Mouse (Mus musculus) brain, embryonic 14.5 days (tissue): ENCODE measurements at regions not wholly inside any gene's neighbourhood (a gene's known extent, or its start where the extent isn't known, plus 50 kb on each side); places are given as distances from the start of the nearest gene placed in this dataset.

Source experiments
- DNase-seq: peaks from one replicate; pipeline ENCODE4 v3.0.0-alpha.2; 2011; ENCODE audit warnings: low read depth
- CTCF ChIP-seq: fragments of 200-500 bp; IDR thresholded peaks from 2 replicates; pipeline ENCODE4 v1.5.1; 2012; ENCODE audit warnings: inconsistent platforms, mild to moderate bottlenecking, moderate library complexity, borderline replicate concordance; ENCODE audit not compliant: insufficient read depth, insufficient read length; ENCODE audit errors: extremely low read depth
- POLR2A ChIP-seq: fragments of 200-500 bp; IDR thresholded peaks from 2 replicates; pipeline ENCODE4 v1.6.1; 2012; ENCODE audit warnings: mild to moderate bottlenecking, inconsistent platforms, borderline replicate concordance; ENCODE audit not compliant: poor library complexity, insufficient read depth, insufficient read length, severe bottlenecking; ENCODE audit errors: extremely low read depth

- DNase-seq = no peak
- TF ChIP-seq POLR2A (no peak), CTCF (no peak)
Measured at GRCm38 (mm10) chr1:91636571-91636970, 96.2 kb downstream of the Asb1 start.

DNA sequence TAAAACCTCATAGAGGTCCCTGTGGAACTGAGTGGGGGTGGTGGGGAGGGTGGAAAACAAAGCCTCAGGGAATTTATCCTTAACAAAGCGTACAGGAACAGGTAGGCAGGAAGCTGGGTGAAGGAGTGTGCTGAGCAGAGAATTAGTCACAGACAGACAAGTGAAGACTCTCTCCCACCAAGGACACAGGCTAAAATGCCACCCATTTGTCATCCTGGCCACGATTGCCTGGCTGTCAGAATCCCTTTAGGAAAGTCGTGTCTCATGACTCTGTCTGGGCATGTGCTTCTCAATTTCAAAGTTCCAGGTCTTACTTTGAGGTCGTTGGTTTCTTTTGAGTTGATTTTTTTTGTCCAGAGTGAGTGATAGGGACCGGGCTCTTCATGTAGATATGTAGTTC, 100.2 kb downstream of the Asb1 start:
- TF ChIP-seq CTCF = no peak
- TF ChIP-seq POLR2A = no peak

DNA sequence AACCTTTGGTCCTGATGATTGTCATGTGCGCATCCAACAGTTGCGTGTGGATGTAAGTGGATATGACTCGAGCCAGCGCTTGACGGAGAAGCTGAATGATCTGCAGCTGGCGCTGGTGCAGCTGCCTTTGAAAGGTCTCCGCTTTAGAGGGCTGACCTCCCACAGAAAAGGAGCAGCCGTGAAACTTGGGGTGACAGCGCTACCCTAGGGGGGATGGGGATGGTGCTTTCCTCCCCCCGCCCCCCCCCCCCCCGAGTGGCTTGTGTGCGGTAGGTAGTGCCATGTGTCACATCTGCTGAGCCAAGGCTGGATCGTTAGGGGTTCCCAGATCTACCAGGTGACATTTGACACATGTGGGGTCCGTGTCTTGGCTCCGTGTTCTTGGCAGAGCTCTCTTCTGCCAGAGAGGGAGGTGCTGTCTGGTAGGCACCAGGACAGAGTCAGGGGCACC, 118.7 kb downstream of the Asb1 start:
- DNase-seq = peak; percentile 17
- TF ChIP-seq CTCF (no peak), POLR2A (no peak)

More for the DNA sequence above, 100.2 kb downstream of the Asb1 start:
- DNase-seq = no peak

- no peak for TF ChIP-seq POLR2A
- no peak for TF ChIP-seq CTCF
- no peak for DNase-seq
Measured at GRCm38 (mm10) chr1:91659486-91659885, 119.1 kb downstream of the Asb1 start.

DNA sequence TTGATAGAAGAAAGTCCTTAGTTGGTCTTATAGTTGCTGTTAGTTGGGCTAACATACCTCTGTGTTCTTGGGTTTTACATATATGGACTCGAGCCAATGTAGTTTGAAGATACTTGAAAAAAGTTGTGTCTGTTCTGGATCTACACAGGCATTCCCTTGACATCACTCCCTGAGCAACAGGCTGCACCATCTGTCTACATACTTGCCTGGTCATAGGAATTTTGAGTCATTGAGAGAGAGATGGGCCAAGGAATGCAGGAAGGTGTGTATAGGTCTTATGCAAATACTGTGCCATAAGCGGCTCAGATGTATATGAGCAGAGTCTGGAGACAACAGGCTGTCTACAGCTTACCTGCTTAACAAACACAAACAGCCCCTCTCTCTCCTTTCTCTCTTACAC, 122.9 kb downstream of the Asb1 start:
- no peak for TF ChIP-seq CTCF
- TF ChIP-seq POLR2A = no peak
- DNase-seq = no peak

DNA sequence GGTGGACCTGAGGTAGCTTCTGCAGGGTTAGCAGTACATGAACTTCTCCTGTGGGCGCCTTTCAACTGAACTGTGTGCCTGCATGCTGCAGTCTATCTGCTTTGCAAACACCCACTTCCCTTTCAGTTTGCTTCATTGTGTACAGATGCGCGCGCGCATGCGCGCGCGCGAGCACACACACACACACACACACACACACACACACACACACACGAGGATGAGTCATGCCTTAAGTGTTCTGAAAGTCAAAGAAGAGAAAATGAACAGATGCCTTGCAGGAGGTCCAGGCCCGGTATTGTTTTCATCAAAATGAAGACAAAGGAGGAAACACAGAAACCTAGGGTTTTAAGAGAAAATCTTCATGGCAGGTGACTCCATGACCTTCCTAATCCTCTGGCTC, 124.3 kb downstream of the Asb1 start:
- TF ChIP-seq CTCF (no peak), POLR2A (no peak)
- no peak for DNase-seq

GRCm38 (mm10) chr1:91668530-91668929, 128.2 kb downstream of the Asb1 start:
- TF ChIP-seq POLR2A = no peak
- no peak for TF ChIP-seq CTCF
- DNase-seq = no peak

DNA sequence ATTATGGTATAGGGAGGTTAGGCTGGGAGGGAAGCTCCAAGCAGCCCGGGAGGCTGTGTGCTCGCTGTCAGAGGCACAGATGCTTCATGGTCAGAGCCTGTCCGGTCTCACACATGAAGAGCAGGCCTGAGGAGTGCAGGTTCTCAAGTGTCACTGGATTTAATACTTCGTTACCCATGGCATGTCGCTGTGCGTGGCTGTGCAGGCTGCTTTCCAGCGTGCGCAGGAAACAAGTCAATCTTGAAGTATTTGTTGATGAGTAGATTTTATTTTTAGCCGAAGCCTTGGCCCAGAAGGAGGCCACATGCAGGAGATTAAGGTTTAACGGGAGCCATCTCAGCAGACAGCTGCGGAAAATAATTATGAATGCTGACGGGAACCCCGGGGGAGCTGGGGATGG, 130.3 kb upstream of the Twist2 start:
- TF ChIP-seq CTCF (no peak), POLR2A (no peak)
- DNase-seq = peak; percentile 7

- DNase-seq = no peak
- TF ChIP-seq POLR2A (no peak), CTCF (no peak)
Measured at GRCm38 (mm10) chr1:91674082-91674655, 127.1 kb upstream of the Twist2 start.

GRCm38 (mm10) chr1:91677062-91677461, 124.2 kb upstream of the Twist2 start:
- DNase-seq = peak; percentile 5
- TF ChIP-seq CTCF = no peak
- TF ChIP-seq POLR2A = no peak

DNA sequence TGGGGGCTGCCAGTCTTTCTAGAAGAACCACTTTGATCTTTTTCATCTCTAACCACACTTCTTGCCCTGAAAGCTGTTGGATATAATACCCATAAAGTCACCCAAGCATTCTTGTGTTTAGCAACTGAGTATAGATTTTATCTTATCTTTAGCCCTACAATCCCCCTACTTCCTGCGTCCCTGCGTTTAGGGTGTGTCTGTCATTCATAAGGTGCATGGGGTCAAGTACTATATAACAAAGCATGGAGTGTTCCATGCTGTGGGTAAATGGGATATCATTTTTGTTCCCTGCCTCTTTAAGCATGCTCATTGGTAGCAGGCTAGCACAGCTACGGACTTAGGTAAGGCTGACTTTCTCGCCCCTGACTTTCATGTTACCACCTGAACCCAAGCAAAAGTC, 122.5 kb upstream of the Twist2 start:
- DNase-seq = no peak
- TF ChIP-seq POLR2A (no peak), CTCF (no peak)

- no peak for TF ChIP-seq CTCF
- no peak for TF ChIP-seq POLR2A
- DNase-seq = no peak
Measured at GRCm38 (mm10) chr1:91685031-91685430, 116.2 kb upstream of the Twist2 start.
